Mouse (Mus musculus) cerebellum, postnatal 25 days (tissue): ENCODE data around the gene Pcif1.
"Not testable (repeated sequence)": the region's sequence is repeated elsewhere in the genome, so short reads cannot be mapped to it uniquely, and the experiment has no call there.

ENCODE experiments used
- DNase-seq, 2 experiments: peaks; one replicate each; pipeline ENCODE4 v3.0.0; 2021; ENCODE audit warnings: mixed read lengths in 2 of 2

Pcif1 gene

GRCm38 (mm10) chr2:164879228-164879567, at the start of gene Pcif1:
TSS of gene Pcif1 (plus strand) at chr2:164879304.
- peak; percentile 97 for DNase-seq

- DNase-seq, result no peak
Measured at GRCm38 (mm10) chr2:164831029-164831428, 48.1 kb upstream of the Pcif1 start.

- DNase-seq, result peak in 1 of 2 experiments; percentile 63
Measured at GRCm38 (mm10) chr2:164832032-164832747, 46.9 kb upstream of the Pcif1 start.

- DNase-seq, result peak; percentile 82 to 84
Measured at GRCm38 (mm10) chr2:164832748-164833301, 46.3 kb upstream of the Pcif1 start, which contains the start of gene Ctsa. TSS of gene Ctsa (plus strand) at chr2:164832873.

- DNase-seq, result peak; percentile 93 to 94
Measured at GRCm38 (mm10) chr2:164833314-164833959, 45.7 kb upstream of the Pcif1 start, which contains the start of gene Neurl2. TSS of gene Neurl2 (minus strand) at chr2:164833456.

GRCm38 (mm10) chr2:164834531-164834930, 44.6 kb upstream of the Pcif1 start:
- DNase-seq, result peak in 1 of 2 experiments; percentile 38

- no peak for DNase-seq
Measured at GRCm38 (mm10) chr2:164835164-164835563, 43.9 kb upstream of the Pcif1 start.

- DNase-seq, result no peak
Measured at GRCm38 (mm10) chr2:164845782-164846181, 33.3 kb upstream of the Pcif1 start.

- no peak for DNase-seq
Measured at GRCm38 (mm10) chr2:164850061-164850460, 29.0 kb upstream of the Pcif1 start.

GRCm38 (mm10) chr2:164855572-164855971, 23.5 kb upstream of the Pcif1 start:
- not testable (repeated sequence) for DNase-seq

- peak; percentile 37 to 61 for DNase-seq
Measured at GRCm38 (mm10) chr2:164856309-164857100, 22.6 kb upstream of the Pcif1 start.

- DNase-seq, result peak in 1 of 2 experiments; percentile 53
Measured at GRCm38 (mm10) chr2:164857101-164857821, 21.8 kb upstream of the Pcif1 start, which contains the start of gene Pltp. TSS of gene Pltp (minus strand) at chr2:164857711.

- DNase-seq, result no peak
Measured at GRCm38 (mm10) chr2:164857842-164858553, 21.1 kb upstream of the Pcif1 start.

GRCm38 (mm10) chr2:164859155-164859554, 19.9 kb upstream of the Pcif1 start:
- no peak for DNase-seq

GRCm38 (mm10) chr2:164859640-164860432, 19.3 kb upstream of the Pcif1 start:
- no peak for DNase-seq

- no peak for DNase-seq
Measured at GRCm38 (mm10) chr2:164861094-164861493, 18.0 kb upstream of the Pcif1 start.

- no peak for DNase-seq
Measured at GRCm38 (mm10) chr2:164862179-164862861, 16.8 kb upstream of the Pcif1 start.

- not testable (repeated sequence) for DNase-seq
Measured at GRCm38 (mm10) chr2:164863411-164863810, 15.7 kb upstream of the Pcif1 start.

- DNase-seq, result no peak
Measured at GRCm38 (mm10) chr2:164864593-164864992, 14.5 kb upstream of the Pcif1 start.
